Mouse (Mus musculus): ENCODE data around the gene Mtx2.
A peak's percentile ranks its signal among the peaks of the same experiment; 100 is the strongest.

Gene Mtx2

GRCm38 (mm10) chr2:74825730-74826430, at the start of gene Mtx2:
TSS of gene Mtx2 (plus strand) at chr2:74825803.
- peak; percentile 80 for DNase-seq (ENCODE audit: low read depth, low spot score)

DNA sequence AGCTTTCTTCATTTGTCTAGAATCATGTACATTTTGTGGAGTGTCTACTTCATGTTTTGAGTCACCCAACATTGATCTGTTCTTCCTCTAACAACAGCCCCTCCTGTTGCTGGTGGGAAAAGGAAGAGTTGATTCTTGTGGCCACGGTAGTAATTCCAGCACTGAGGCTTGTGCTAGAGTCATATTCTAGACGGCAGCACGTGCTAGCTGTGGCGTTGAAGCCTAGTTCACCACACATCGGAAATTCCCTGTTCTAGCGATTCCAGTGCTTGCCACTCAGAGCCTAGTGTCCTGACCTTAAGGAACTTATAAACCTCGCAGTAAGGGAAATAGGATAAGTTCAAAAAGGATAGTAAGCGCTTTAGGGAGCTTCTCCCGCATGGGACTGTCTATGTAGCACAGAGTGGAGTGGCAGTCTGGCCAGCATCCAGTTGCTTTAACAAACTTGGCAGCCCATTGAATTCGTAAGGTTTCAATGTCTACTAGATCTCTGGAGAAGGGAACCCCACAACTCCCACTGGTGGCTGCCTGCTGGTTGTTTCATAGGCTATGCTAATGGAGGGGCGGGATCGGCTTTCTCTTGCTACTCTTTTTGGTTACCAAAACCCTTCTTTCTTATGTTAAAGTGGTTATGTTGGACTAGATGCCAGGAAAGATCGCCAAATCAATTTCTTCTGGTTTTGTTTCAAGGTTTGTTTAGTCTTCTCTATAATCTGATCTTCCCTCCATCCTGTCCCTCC, 47.9 kb upstream of the Mtx2 start:
- DNase-seq (ENCODE audit: low read depth, low spot score), result no peak

DNA sequence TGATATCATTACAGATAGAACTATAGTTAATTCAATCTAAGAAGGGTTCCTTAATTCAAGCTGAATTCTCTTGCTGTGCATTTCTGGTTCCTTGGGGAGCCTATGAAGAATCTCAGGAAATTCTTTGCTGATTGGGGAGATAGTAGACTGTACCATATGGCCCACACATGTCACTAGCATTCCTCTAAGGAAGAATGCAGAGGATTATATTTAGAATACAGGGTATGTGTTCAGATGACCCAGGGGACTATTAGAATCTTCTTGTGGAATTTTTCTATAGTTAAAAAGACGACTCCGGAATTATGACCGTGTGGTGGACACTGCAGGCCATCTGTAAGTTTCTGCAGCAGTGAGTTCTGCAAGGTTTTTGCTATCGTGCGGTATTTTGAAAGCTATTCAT, 44.2 kb upstream of the Mtx2 start:
- DNase-seq (ENCODE audit: low read depth, low spot score), result no peak

GRCm38 (mm10) chr2:74795531-74795930, 30.1 kb upstream of the Mtx2 start:
- no peak for DNase-seq (ENCODE audit: low read depth, low spot score)

GRCm38 (mm10) chr2:74808431-74808830, 17.2 kb upstream of the Mtx2 start:
- DNase-seq (ENCODE audit: low read depth, low spot score), result no peak

- no peak for DNase-seq (ENCODE audit: low read depth, low spot score)
Measured at GRCm38 (mm10) chr2:74822654-74823053, 2.9 kb upstream of the Mtx2 start.

GRCm38 (mm10) chr2:74825371-74825729, 253 bp upstream of the Mtx2 start:
- no peak for DNase-seq (ENCODE audit: low read depth, low spot score)

GRCm38 (mm10) chr2:74846992-74847391, 21.4 kb downstream of the Mtx2 start:
- no peak for DNase-seq (ENCODE audit: low read depth, low spot score)

DNA sequence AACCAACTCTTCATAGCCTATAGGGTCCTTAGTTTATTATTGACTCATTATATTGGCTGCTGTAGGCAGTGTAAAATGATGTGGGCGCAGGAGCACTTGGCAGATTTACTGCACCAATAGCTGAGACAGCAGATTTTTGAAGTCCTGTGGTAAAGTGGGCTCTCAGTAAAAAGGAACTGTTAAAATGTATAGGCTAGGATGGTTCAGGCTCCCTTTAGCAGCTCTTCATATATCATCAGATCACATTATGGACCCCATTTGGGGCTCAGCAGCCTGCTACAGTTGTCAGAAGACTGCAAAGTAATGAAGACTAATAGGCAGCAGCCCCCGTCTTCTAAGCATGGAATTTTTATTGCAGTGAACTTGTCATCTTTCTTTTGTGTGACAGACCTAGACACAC, 21.9 kb downstream of the Mtx2 start:
- no peak for DNase-seq (ENCODE audit: low read depth, low spot score)

DNA sequence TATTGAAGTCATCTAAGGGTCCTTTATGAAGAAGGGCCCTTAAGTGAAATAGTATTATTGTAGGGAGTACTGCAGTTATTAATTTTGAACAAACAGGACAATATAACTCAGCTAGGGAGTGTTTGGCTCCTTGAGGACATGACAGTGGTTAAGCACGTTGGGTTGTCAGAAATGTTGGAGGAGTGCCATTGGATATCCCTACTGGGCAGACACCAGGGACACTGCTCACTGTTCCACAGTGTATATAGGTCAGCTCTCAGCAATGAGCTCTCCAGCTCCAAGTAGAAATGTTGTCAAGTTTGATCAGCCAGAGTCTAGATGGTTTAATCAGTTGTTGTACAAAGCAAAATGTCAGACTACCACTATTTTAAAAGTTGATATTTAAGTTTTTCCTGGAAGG, 24.4 kb downstream of the Mtx2 start:
- no peak for DNase-seq (ENCODE audit: low read depth, low spot score)

DNA sequence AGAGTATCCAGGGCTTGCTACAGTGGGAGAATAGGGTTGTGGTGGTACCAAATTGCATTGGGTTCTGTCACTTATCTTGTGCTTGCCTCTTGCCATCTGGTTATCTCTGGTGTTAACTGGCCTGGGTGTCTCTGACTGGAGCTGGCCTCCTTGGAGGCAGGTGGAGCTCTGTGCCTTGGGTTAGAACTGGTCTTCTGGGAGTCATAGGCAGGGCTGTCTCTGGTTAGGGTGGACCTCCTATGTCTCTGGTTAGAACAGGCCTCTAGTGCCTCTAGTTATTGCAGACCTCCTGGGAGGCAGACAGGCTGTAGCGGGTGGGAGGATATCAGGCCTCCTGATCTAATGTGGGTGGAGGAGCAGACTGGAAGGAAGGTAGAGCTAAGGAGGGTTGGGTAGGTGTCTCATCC, 36.5 kb downstream of the Mtx2 start:
- no peak for DNase-seq (ENCODE audit: low read depth, low spot score)

GRCm38 (mm10) chr2:74865414-74865813, 39.8 kb downstream of the Mtx2 start:
- DNase-seq (ENCODE audit: low read depth, low spot score), result no peak

GRCm38 (mm10) chr2:74874043-74874442, 48.4 kb downstream of the Mtx2 start:
- DNase-seq (ENCODE audit: low read depth, low spot score), result no peak

GRCm38 (mm10) chr2:74884357-74884756, 58.8 kb downstream of the Mtx2 start:
- no peak for DNase-seq (ENCODE audit: low read depth, low spot score)

- DNase-seq (ENCODE audit: low read depth, low spot score), result no peak
Measured at GRCm38 (mm10) chr2:74891868-74892267, 66.3 kb downstream of the Mtx2 start.

DNA sequence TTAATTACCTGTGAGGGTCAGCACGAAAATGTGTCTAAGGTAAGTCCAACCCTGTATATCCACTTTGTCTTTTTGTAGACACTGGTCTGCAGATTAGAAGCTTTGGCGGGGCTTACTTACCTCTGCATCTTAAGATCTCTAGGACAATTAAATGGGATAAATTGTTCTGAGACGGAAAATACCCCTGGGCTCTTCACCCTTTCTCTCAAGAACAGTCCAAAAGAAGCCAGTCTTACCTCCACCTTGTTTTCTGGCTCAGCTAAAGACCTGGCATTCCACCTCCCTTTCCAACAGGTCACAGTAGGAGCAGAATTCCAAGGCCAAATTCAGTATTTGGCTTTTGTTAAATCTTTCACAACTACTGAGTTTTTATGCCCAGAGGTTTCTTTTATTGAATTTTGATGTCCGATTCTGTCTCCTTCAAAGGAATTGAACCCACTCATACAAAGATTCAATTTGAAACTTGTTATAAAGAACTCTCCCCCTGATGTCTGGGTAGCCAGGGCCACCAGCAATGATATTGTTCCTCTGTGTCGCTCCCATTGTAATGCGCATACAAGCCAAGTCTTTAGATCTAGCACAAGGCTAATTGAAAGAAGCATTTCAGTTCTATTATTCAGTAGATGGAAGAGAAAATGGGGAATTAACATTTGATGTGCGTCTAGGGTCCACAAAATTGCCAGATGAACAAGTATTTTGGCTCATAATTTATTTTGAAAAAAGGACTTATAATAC, 67.4 kb downstream of the Mtx2 start:
- no peak for DNase-seq (ENCODE audit: low read depth, low spot score)

DNA sequence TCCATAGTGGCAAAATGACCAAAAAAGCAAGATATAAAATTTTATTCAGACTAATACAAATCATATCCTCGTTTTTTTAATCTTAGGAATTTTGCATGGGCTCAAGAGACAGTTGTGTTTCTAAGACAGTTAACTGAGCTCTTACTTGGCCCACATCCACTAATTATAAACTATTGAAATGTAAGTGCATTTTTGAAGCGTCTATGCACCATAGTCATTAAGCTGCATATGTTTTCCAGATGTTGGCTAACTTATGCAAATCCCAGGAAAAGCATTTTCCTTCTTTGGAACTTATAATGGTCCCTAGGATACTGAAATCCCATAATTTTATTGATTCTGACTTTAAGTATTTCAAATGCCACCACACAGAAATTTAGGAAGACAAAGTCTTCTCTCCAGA, 68.5 kb downstream of the Mtx2 start:
- no peak for DNase-seq (ENCODE audit: low read depth, low spot score)

DNA sequence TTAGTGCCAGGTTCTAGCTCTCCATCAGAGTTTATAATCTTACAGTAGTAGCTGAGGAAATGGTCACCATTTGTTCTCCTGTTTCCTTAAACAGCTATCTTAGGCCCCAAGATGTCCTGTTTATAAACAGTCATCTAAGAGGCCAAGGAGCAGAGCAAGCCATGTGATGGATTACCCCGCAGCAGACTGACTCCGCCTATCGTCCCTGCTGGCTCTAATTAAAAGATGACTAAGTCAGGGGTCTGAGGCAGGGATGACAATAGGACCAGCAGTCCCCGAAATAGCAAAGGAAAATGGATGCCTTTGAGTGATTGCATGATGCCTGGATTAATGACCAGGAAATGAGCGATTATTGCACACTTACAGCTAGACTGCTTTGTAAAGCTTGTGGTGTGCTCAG, 74.4 kb downstream of the Mtx2 start:
- DNase-seq (ENCODE audit: low read depth, low spot score), result no peak

GRCm38 (mm10) chr2:74901764-74902295, 76.2 kb downstream of the Mtx2 start:
- no peak for DNase-seq (ENCODE audit: low read depth, low spot score)

DNA sequence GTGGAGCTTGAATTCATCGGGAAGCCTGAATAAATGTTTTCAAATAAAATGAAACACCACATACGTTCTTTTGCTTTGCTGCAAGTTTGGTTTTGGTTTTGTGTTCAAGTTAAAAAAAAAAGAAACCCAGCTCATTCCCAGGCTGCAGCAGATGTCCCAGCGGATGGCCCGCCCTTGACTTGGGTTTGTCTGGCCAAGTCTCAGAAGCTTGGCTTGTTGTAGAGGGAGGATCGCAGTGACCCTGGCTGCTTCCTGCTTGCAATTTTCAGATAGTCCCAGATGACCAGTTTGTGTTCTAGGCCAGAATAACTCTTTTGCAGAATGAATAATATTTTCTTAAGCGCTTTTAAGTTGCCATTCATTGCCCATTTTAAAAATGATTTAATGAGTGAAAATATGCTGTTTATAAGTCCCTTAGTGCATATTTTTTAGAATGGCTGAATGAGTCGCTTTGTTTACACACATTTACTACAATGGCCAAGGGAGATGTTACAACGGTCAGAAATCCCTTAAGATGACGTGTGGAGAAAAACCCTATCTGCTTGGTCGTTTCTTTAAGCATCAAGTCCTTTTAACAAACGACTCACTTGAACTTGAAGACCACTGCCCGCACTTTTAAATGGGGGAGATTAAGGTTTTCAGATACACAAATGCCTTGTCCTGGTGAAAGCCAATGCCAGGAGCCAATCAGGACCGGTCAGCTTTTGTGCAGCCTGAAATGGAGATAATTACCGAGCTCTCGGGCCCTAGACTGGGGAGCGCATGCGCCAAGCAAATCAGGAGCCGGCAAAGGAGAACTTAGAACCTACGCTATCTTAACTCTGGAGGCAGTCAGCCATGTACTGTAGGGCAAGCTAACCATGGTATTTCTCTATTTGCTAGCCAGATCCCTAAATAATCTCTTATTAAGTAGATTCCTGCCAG, 82.0 kb downstream of the Mtx2 start:
- DNase-seq (ENCODE audit: low read depth, low spot score), result no peak

- no peak for DNase-seq (ENCODE audit: low read depth, low spot score)
Measured at GRCm38 (mm10) chr2:74912031-74912430, 86.4 kb downstream of the Mtx2 start.

All from CD4-positive, CD25-positive, alpha-beta regulatory T cell, adult 2 months (primary cell).